Mouse (Mus musculus): ENCODE data around the gene Ceacam14. TPM values are rescaled to one million over a fixed set of nuclear protein-coding genes. Genes with fewer than 3 reads are reported as not detected.

The Ceacam14 gene
- not detected in 2 replicates for polyA plus RNA-seq (2012; rRNA removed)

DNA sequence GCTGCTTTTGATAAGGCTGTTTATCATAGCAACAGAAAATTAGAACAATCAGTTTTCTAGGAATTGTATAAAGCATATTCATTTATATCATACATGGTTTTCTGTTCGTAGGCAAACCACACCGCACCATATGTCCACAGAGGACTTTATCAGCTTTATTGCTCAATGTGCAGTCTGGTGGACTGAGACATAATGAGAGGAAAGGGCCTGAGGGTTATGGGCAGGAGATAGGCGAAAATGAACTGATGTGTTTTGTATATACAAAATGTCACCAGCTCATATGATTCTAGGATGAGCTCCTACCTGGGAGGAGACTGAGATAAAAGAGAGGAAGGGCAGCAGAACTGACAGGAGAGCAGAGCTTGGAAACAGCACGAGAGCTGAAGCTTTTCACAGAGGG, at the start of gene Ceacam14:
TSS of gene Ceacam14 (plus strand) at position 301 of the 400 bp plus-strand sequence.
- no peak within 1 kb of the TSS for H3K4me3 ChIP-seq (replicated peaks; ENCODE audit: insufficient read depth, low read depth, low read length)
- DNase-seq = no peak
- H3K27ac ChIP-seq (ENCODE audit: insufficient read depth, low read length) = no peak within 1 kb of the TSS
- TF ChIP-seq CTCF (IDR thresholded peaks at IDR 0.05; ENCODE audit: borderline replicate concordance, insufficient read depth, low read depth, low read length) = no peak
- TF ChIP-seq POLR2A (IDR thresholded peaks at IDR 0.05; ENCODE audit: borderline replicate concordance, insufficient read depth, low read length) = no peak
- H3K4me1 ChIP-seq (ENCODE audit: control insufficient read depth, insufficient read depth, low read length) = no peaks in the 10 kb centered on the region
- no peaks in the 10 kb centered on the region for H3K27me3 ChIP-seq (ENCODE audit: control insufficient read depth, insufficient read depth, low read length)
- WGBS = 61% methylated on average over 4 of the region's 4 CpGs

Other genes with a start within 250 kb of the Ceacam14 start
- gene Ceacam5, start 99.4 kb upstream of the Ceacam14 start, polyA plus RNA-seq (2012; rRNA removed) = not detected in 2 replicates
- gene Gm5155, start 59.1 kb downstream of the Ceacam14 start, polyA plus RNA-seq (2012; rRNA removed) = 0.03 TPM in 1 of 2 replicates, not detected in the other
- 0.10 TPM in 1 of 2 replicates, not detected in the other for gene Ceacam11, start 159.5 kb downstream of the Ceacam14 start, polyA plus RNA-seq (2012; rRNA removed)
- not detected in 2 replicates for gene Ceacam13, start 197.3 kb downstream of the Ceacam14 start, polyA plus RNA-seq (2012; rRNA removed)